Mouse (Mus musculus) left cerebral cortex, adult 8-10 months (tissue): Measurements from ENCODE around the gene Srsf10. TPM values are rescaled to one million over a fixed set of nuclear protein-coding genes. Genes with fewer than 3 reads are reported as not detected.

Experiments
- DNase-seq, 2 experiments: peaks; one replicate each; pipeline ENCODE4 v3.0.0; 2022; ENCODE audit warnings: low spot score in 2 of 2
- total RNA-seq, 4 experiments: library from RNA; stranded (reverse); gene quantifications; 2 replicates each; pipeline ENCODE4 v1.2.4; 2022

Gene Srsf10
- 10 to 100 TPM; 60.1 to 69.5 (median 63.3) TPM for total RNA-seq

DNA sequence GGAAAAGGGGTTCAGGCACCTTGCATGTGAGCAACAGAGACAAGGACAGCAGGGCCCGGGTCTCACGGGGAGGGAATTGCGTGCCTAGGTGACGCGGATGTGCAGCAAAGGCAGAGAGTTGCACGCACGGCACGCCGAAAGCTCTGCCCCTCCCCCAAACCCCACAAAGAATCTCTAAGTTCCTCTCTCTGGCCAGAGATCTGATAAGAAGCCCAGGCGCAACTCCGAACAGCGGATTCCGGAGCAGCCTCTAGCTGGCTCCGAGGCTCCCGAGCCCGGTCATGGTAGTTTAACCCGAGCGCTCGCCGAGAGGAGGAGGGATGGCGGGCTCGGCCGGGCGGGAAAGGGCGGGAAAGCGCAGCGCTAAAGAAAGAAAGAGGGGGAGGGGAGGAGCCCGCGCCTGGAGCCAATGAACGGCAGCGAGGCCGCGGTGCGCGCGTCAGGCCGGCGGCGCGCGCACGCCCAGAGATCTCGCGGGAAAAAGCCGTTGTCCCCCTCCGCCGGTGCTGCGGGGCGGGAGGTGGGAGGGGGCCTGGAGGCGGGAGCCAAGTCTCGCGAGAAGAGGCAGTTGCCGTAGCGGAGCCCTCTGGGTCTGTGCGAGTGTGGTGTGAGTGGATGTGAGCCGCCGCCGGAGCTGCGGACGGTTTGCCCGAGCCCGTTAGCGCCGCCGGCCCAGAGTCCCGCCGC is at the start of gene Srsf10:
Srsf10 (plus strand) TSS at position 212 of the 687 bp plus-strand sequence.
- peak; percentile 76 to 95 for DNase-seq

DNA sequence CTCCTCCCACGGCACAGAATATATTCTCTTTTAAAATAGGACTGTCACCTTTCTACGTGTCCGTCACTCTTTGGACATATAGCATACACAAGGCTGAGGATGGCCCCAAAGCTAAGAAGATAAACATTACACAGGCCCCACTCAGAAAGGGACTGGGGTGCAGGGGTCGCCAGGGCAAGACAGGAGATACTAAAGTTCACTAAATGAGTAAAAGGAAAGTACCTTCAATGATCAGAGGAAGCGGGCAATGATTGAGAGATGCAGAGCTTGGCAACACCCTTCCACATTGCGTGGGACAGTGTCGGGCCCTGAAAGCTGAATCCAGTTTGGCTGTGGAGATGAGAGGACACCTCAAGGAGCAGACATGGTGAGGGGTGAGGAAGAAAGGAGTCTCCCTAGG is 40.7 kb upstream of the Srsf10 start:
- no peak for DNase-seq

DNA sequence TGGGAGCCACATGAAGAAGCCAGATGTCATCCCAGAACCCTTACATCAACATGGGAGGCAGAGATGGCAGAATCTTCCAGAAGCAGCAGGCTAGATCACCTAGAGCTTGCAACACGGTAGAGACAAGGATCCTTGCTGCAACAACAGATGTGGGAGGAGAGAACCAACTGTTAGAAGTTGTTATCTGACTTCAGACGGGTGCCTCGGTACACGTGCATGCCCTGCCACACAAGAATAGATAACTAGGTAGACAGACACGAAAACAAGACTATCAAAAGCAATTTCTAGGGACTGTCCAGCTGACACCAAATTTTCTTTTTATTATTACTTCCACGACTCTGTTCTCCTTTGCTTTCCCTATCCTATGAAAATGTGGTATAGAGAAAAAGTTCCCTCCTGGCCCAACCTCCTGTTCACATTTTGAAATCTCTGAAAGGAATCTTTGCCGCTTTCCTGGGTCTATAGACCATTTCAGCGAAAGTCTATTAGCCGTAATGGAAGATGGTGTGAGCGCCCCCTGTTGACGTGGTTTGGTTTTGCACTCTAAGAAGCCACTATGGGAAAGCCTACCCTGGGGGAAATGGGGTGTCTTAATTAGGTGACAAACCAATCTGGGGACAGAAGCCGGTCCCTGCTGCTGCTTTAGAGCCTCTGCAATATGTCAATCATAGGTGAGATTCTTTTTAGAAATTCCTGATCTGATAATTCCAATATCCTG is 38.5 kb upstream of the Srsf10 start:
- DNase-seq: no peak

DNA sequence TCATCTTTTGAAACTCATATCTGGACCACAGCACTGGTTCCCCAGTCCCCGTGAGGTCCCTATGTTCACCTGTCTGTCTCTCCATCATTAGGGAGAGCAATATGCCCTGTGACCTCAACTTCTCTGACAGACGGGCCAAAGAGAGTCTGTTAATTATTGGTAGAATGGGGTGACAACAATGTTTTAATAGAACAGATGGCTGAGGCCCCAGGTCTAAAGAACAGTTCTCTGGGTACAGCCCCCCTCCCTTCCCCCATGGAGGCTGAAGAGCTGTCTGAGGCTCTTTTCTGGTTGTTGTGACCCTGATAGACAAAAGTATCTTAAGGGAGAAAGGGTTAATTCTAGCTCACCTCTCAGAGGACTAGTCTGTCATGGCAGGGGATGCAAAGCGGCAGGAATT is 37.2 kb upstream of the Srsf10 start:
- no peak for DNase-seq

DNA sequence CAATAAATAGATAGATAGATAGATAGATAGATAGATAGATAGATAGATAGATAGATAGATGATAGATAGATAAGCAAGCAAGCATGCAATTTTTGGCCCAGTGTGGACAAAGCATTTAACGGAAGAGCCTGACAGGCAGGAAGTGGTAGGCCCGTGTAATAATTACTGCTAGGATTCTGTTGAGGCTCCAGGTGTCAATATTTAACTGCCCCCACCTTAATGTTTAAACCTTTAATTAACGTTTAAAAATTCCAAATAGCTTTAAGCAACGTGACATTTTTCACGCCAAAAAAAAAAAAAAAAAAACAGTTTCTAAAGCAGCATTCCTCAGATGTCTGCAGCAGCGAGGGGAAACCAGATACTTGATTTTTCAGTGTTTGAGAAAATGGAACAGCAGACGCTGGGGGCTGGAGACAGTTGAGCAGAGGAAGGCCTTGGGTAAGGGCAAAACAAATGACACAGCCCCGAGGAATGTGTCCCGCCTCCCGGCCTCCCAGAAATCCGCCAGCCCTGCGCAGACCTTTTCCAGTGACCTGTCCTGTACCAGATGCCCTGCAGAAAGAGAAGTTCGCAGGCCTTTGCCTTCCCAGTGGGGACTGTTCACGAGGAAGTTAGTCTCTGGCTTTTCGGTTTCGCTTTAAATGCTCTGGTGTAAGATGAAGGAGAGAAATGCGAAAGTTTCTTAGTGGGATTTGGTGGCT is 35.6 kb upstream of the Srsf10 start:
- no peak for DNase-seq

DNA sequence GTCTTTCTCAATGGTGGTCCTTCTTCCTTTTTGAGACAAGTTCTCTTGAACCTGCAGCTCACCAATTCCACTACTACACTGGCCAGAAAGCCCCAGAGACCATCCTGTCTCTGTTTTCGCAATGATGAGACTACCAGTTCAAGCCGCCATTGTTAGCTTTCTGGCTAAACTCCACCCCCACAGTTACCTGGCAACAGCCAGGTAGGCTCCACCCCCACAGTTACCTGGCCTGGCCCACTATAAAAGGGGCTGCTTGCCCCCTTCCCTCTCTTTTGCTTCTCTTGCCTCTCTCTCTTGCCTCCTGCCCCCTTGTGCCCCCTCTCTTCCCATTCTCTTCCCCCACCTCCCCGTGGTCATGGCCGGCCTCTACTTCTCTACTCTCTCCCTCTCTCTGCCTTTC is 33.8 kb upstream of the Srsf10 start:
- DNase-seq: no peak

DNA sequence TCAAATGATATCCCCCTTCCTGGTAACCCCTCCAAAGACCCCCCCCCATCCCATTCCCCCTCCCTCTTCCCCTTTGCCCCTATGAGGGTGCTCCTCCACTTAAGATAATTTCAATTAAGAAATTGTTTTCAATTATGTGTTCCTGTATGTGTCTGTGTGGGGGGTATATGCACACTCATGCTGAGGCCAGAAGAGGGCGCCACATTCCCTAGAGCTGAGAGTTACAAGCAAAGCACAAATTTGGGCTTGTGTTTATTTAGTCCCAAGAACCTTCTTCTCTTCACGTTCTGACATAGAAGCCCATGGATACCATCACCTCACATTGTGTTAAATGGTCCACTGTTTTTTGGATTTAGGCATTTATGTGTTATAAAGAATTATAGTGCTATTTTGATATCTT is 32.2 kb upstream of the Srsf10 start:
- DNase-seq: no peak

DNA sequence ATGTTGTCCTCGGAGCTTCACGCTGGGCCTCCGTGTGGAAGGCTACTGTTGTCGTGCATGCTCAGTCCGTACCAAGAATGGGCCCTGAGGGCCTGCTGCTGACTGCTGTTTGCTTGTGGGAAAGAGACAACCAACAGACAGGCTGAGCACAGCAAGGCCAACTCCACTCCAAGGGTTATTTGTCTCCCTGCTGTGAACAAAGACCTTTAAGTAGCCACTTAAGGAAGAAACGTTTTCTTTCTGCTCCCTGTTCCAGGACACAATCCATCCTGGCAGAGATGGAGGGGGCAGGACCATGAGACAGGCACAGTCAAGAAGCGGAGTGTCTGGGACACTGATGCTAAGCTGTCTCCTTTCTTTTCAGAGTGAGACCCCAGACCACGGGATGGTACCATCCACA is 31.3 kb upstream of the Srsf10 start:
- DNase-seq: no peak

DNA sequence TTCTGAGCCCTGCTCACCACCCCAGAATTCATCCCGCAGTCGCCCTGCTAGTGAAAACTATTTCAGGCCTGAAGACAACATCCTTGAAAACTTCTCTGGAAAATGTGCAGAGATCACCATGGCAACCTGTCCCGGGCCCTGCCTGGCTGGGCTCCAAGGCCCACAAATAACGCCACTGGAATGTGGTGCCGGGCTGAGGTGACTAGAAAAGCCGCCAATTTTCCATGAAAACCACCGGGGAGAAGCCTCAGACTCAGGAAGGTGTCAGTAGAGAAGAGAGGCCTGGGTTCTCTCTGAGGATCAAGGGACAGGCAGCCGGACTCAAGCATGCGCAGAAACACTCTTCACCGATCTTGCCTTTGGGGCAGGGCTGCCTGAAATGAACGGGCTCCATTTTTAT is 27.1 kb upstream of the Srsf10 start:
- peak; percentile 48 to 72 for DNase-seq

DNA sequence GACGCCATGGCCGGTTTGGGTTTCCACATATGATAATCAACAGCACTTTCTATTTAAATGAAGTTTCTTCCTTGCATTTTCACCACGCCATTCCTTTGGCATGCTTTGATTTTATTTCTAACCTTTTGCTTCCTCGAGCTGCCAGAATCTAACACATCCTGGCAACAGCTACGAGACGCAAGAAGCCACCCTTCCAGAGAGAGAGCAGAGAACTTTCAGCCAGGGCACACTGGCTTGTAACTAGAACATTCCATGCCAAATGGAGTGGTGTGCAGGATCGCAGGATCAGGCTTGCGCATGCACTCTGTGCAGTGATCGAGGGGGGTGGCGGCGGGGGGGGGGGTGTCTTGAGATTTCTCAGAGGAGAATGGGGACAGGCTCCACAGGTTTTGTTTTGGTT is 23.5 kb upstream of the Srsf10 start:
- no peak for DNase-seq

DNA sequence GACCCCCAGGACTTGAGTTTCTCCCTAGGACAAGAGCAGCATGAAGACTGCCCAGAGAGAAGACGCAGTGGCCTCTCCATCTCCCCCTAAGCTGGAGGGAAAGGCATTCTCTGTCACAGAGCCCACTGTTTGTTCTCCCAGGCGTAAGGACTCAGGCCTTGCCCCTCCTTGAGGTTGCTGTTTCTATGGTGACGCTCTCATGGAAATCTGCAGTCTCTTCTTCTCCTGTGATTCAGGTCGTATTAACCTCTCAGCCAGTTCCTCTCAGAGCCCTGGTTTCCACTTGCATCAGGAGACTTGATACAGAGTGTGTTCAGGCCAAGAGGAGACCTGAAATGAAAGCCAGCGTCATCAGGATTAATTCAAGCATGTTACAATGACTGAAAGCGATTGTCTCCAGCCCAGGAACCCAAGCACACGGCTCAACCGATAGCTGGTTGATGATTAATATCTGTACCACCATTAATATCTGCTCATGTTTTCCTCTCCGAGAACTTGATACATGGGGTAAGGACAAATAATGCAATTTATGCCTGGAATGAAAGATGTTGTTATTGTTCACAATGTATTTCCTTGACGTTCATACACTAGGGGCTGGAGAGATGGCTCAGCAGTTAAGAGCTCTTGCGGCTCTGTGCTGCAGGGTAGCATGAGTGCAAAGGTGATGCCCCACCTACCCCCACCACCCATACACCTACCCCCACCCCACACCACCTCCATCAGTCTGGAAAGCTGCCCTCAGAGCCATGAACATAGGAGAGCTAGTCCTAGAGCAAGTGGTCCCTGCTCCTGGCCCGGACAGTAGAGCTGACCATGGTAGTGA is 22.0 kb upstream of the Srsf10 start:
- DNase-seq: no peak

DNA sequence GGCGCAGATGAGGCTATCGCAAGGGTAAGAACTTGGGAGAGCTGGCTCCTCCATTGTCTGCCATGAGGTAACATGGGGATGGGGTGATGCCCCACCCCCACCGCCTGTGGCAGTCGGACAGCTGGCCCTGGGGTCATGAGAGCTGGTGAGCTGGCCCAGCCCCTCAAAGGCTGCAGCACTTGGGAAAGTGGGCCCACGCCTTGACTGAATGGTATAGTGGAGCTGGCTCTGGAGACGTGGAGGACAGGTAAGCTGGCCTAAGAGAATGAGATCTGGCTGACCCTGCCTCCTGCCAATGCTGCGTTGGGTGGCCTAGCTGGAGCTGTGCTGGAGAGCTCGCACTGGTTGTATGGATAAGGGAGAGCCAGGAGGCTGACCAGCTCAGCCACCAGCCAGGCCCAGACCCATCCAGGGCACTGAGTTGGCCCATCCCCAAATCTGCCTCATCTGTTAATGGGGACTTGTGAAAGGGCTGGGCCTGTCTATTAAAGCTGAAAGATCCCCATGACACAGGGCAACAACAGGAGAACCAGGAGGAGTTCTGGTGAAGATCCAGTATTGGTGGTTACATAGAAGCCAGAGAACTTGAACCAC is 21.3 kb upstream of the Srsf10 start:
- no peak for DNase-seq

DNA sequence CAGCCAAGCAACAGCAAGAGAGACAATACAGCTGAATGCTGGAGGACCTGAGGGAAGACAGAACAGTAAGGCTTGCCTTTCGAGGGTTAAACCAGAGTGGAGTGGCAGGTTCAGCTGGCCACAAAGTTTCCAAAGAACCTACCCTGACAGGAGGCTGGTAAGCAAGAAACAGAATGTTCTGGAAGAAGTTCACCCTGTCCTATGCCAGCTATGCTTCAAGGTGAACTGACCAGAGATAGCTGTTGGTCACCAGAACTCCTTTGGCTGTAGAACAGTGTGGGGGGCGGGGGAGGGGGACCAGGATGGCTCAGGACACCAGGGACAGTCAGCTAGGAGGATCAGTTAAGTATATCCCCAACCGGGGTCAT is 16.6 kb upstream of the Srsf10 start:
- no peak for DNase-seq

DNA sequence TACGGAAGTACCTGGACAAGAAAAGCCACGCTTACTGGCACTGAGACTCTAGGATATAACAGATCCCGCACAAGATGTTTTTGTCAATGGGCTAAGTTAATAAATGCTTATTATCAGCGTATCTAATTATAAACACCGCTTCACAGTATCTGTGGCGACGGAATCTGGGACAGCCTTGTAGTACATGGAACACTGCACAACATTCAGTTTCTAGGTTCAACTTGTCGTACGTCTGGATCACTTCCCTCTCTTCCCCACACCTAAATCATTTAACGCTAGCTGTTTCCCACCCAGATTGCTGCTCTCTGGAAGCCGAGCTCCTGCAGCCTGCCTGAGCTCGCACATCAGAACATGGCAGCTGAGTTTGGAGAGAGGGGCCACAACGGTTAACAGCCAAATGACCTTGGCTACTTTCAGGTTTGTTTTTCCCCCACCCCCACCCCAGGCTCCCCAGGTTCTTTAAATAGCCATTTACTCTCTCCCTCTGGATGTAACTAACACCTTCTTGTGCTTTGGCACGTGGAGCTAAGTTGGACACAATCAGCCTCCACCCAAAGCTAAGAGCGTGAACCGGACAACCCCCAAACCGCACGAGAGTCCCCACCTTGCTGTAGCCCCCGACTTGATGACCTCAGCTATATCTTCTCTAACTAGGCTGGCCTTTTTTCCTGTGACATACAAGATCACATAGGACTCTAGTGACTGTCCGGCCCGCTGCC is 16.1 kb upstream of the Srsf10 start:
- DNase-seq: no peak

DNA sequence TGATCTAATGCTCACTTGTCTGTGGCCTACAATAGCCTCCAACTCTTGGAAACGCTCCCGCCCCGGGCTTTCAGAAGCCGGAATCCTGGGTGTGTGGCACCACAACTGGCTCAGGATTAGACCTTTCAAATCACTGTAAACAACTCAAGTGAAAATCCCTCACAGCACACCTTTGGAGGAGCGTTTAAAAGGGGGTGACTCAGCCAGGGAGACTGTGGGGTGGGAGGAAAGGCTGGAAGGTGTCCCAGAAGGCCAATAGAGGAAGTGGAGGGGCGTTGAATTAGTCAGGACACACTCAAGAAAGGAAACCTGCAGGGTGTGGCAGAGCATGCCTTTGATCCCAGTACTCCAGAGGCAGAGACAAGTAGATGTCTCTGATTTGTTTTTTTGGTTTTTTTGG is 11.1 kb upstream of the Srsf10 start:
- DNase-seq: no peak

DNA sequence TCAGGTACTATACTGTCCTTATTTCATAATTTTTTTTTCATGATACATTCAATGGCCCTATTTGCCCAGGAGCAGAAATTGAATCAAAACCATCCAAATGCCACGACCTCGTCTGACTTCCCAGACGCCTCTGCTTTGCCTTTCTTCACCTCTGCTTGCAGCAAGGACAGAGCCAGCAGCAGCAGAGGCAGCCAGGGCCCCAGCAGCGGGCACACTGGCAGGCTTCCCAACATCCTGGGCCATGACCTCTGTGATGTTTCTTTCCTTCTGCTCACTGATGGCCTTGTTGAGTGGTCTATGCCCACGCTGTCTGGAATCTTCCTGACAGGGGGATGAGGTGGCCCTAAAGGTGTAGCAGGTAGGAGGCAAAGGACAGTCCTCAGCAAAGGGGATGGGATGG is 8.0 kb upstream of the Srsf10 start:
- no peak for DNase-seq

DNA sequence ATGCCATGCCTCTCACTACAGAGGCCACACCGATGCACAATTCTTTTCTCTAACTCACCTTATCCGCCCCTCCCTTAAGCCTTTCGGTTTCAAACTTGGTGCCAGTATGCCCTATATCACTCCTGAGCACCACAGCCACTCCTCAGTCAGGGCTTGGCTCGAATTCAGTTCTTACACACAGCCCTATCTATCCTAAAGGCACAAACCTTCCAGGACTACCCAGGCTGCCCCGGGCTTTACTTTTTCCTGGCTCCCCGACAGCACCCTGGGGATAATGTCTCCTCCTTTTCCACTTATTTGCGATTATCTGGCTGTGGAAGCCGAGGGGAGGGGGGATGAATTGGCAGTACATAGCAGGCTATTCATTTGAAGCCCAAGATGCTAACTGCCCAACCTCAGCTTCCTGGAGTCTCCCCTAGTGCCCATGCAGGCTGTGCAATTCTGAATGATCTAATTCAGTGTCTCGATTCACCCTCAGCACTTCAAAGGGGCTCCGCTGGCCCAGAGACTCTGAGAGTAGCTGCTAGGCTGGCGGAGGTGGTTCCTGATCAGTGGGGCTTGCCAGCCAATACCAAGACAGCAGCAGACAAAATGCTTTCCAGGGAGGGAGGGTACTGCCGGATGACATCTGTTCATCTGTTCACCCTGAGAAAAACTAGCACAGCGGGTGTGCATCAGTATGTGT is 5.0 kb upstream of the Srsf10 start:
- DNase-seq: peak in 1 of 2 experiments; percentile 55

DNA sequence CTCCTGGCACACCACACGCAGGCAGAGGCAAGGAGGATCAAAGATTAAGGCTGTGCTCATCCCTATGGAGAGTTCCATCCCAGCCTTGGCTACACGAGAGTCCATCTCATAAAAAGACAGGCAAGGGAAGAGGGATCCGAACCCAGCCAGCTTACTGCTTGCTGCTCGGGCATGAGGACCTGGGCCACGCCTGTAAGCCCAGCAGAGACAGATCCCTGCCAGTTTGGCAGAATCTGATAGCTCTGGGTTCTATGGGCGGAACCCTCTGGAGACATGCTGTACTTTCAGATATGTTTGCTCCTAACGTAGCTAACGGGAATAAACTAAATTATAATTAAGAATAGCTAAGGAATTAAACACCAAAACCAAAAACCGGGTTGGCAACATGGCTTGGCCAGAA is 3.6 kb upstream of the Srsf10 start:
- no peak for DNase-seq

DNA sequence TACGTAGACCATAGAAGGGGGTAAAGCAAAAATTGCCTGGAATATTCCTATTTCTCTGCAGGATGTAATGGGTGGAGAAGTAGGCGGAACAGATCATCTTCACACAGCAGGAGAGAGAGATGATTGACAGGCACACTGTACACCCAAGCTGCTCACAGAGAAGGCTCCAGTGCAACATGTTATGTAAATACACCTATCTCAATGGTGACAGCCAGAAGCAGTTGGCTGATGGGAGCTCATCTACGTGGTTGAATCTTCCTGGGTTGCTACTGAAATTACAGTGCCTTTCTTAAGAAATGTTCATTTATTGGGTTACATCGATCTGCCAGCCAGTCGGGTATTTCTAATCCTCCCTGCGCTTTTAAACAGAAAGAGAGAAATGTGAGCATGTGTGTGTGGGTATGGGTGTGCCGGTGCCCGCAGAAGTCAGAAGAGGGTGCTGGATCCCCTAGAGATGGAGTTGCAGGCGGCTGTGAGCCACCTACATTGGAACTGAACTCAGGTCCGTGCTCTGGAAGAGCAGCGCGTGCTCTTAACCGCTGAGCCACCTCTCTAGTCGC is 1.5 kb upstream of the Srsf10 start:
- no peak for DNase-seq

DNA sequence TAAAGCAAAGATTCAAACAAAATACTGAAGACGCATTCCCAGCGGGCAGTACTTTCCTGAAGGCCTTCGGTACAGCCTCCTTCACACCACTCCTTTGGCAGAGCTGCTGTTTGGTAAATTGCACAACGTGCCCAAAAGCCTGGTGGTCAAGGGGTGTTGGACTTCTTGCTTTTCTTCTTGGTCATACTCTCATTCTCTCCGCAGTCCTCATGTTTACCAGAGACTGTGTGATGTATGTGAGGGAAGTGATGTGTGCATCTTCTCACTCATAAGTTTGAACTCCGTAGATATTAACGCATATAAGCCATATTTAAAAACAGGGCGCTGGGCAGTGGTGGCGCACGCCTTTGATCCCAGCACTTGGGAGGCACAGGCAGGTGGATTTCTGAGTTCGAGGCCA is 917 bp upstream of the Srsf10 start:
- DNase-seq: no peak
